Mouse (Mus musculus) CH12.LX (cell line): ENCODE results near the gene Spn. TPM values are rescaled to one million over a fixed set of nuclear protein-coding genes. Genes with fewer than 3 reads are reported as not detected.

Experiments
- DNase-seq: peaks from one replicate; pipeline ENCODE4 v3.0.0-alpha.2; 2013; ENCODE audit errors: extremely low read depth
- H3K27ac ChIP-seq: 2 replicates; pipeline ENCODE4 v1.5.1; 2012; ENCODE audit warnings: low read depth, mild to moderate bottlenecking, control low read depth, moderate library complexity; ENCODE audit not compliant: insufficient read depth
- H3K27me3 ChIP-seq: replicated peaks from 2 replicates; pipeline ENCODE3; 2012; ENCODE audit warnings: inconsistent platforms
- H3K36me3 ChIP-seq, 2 experiments: replicated peaks in 1 of 2; 2 replicates each; pipeline versions ENCODE3 to v1.6.1; 2012; ENCODE audit warnings: inconsistent platforms in 1 of 2, low read length in 1 of 2, mild to moderate bottlenecking in 1 of 2, mixed read lengths in 1 of 2, moderate library complexity in 1 of 2; ENCODE audit not compliant: control insufficient read depth in 1 of 2, insufficient read depth in 1 of 2
- H3K4me1 ChIP-seq, 2 experiments: 2 replicates each; pipeline ENCODE4 v1.6.1; 2012; ENCODE audit warnings: inconsistent platforms in 1 of 2, moderate library complexity in 1 of 2; ENCODE audit not compliant: insufficient read depth in 2 of 2, control insufficient read depth in 1 of 2
- H3K4me2 ChIP-seq: 2 replicates; pipeline ENCODE4 v1.6.1; 2012; ENCODE audit warnings: low read depth, mild to moderate bottlenecking, control low read depth; ENCODE audit not compliant: poor library complexity, insufficient read depth, severe bottlenecking
- H3K4me3 ChIP-seq, 3 experiments: fragments of 150-350 bp in 1 of 3; sonication (generic) in 1 of 3; replicated peaks in 1 of 3; 2 replicates each; pipeline versions ENCODE3 to v1.5.1; 2011 to 2012; ENCODE audit warnings: low read depth in 2 of 3, low read length in 2 of 3, mild to moderate bottlenecking in 2 of 3, moderate library complexity in 2 of 3, control low read depth in 1 of 3, improper control_type of control experiment in 1 of 3, inconsistent platforms in 1 of 3, mixed read lengths in 1 of 3; ENCODE audit not compliant: poor library complexity in 1 of 3
- H3K79me2 ChIP-seq: replicated peaks from 2 replicates; pipeline ENCODE4 v1.6.1; 2012; ENCODE audit warnings: mild to moderate bottlenecking, moderate library complexity; ENCODE audit not compliant: control insufficient read depth, poor library complexity, insufficient read depth, severe bottlenecking; ENCODE audit errors: extremely low read depth
- H3K9ac ChIP-seq: 2 replicates; pipeline ENCODE4 v1.6.1; 2012; ENCODE audit warnings: low read depth, mild to moderate bottlenecking, control low read depth, moderate library complexity; ENCODE audit not compliant: insufficient read depth
- H3K9me3 ChIP-seq: replicated peaks from 2 replicates; pipeline ENCODE3; 2012; ENCODE audit warnings: low read length, inconsistent platforms, mixed read lengths
- BHLHE40 ChIP-seq: IDR thresholded peaks from 2 replicates; pipeline ENCODE4 v1.6.1; 2011; ENCODE audit warnings: mild to moderate bottlenecking, low read depth, low read length, improper control_type of control experiment
- CHD2 ChIP-seq: IDR thresholded peaks from 2 replicates; pipeline ENCODE4 v1.6.1; 2011; ENCODE audit warnings: low read length, improper control_type of control experiment
- CTCF ChIP-seq, 2 experiments: IDR thresholded peaks in 1 of 2; conservative IDR thresholded peaks in 1 of 2; 2 replicates each; pipeline ENCODE4 v1.5.1; 2011 to 2012; ENCODE audit warnings: low read depth in 2 of 2, low read length in 2 of 2, improper control_type of control experiment in 1 of 2, inconsistent platforms in 1 of 2, mild to moderate bottlenecking in 1 of 2, moderate library complexity in 1 of 2
- ELF1 ChIP-seq: IDR thresholded peaks from 2 replicates; pipeline ENCODE4 v1.6.1; 2014; ENCODE audit warnings: low read depth, mild to moderate bottlenecking, inconsistent platforms, low read length, improper control_type of control experiment
- EP300 ChIP-seq: IDR thresholded peaks from 2 replicates; pipeline ENCODE4 v1.6.1; 2011; ENCODE audit warnings: low read length, improper control_type of control experiment
- ETS1 ChIP-seq: conservative IDR thresholded peaks from 2 replicates; pipeline ENCODE4 v1.6.1; 2012; ENCODE audit warnings: low read depth, mild to moderate bottlenecking, inconsistent platforms, low read length, improper control_type of control experiment, moderate library complexity
- GABPA ChIP-seq: IDR thresholded peaks from 2 replicates; pipeline ENCODE4 v1.6.1; 2012; ENCODE audit warnings: low read depth, low read length, improper control_type of control experiment, inconsistent platforms; ENCODE audit not compliant: insufficient replicate concordance
- HCFC1 ChIP-seq: IDR thresholded peaks from 2 replicates; pipeline ENCODE4 v1.6.1; 2012; ENCODE audit warnings: low read depth, mild to moderate bottlenecking, inconsistent platforms, low read length, improper control_type of control experiment
- IRF4 ChIP-seq: IDR thresholded peaks from 2 replicates; pipeline ENCODE4 v1.6.1; 2014; ENCODE audit warnings: low read depth, mild to moderate bottlenecking, inconsistent platforms, low read length, improper control_type of control experiment
- JUN ChIP-seq: IDR thresholded peaks from 2 replicates; pipeline ENCODE4 v1.6.1; 2011; ENCODE audit warnings: low read depth, mild to moderate bottlenecking, low read length, improper control_type of control experiment, moderate library complexity; ENCODE audit not compliant: insufficient read depth
- KAT2A ChIP-seq: IDR thresholded peaks from 2 replicates; pipeline ENCODE4 v1.6.1; 2012; ENCODE audit warnings: low read length, improper control_type of control experiment, inconsistent platforms; ENCODE audit not compliant: insufficient replicate concordance
- MAFK ChIP-seq: IDR thresholded peaks from 2 replicates; pipeline ENCODE4 v1.6.1; 2011; ENCODE audit warnings: low read length, improper control_type of control experiment; ENCODE audit not compliant: insufficient replicate concordance
- MAZ ChIP-seq: IDR thresholded peaks from 2 replicates; pipeline ENCODE4 v1.6.1; 2012; ENCODE audit warnings: low read depth, mild to moderate bottlenecking, inconsistent platforms, low read length, improper control_type of control experiment, moderate library complexity
- MEF2A ChIP-seq: IDR thresholded peaks from 2 replicates; pipeline ENCODE4 v1.6.1; 2014; ENCODE audit warnings: low read depth, mild to moderate bottlenecking, inconsistent platforms, low read length, improper control_type of control experiment, borderline replicate concordance
- MXI1 ChIP-seq: IDR thresholded peaks from 2 replicates; pipeline ENCODE4 v1.6.1; 2011; ENCODE audit warnings: mild to moderate bottlenecking, low read depth, low read length, improper control_type of control experiment
- MYC ChIP-seq: IDR thresholded peaks from 2 replicates; pipeline ENCODE4 v1.6.1; 2011; ENCODE audit warnings: low read depth, mild to moderate bottlenecking, improper control_type of control experiment, low read length
- NELFE ChIP-seq: IDR thresholded peaks from 2 replicates; pipeline ENCODE4 v1.6.1; 2011; ENCODE audit warnings: low read depth, low read length, improper control_type of control experiment
- NRF1 ChIP-seq: IDR thresholded peaks from 2 replicates; pipeline ENCODE4 v1.6.1; 2014; ENCODE audit warnings: low read depth, mild to moderate bottlenecking, inconsistent platforms, low read length, improper control_type of control experiment, moderate library complexity
- RAD21 ChIP-seq: IDR thresholded peaks from 2 replicates; pipeline ENCODE4 v1.6.1; 2011; ENCODE audit warnings: low read depth, mild to moderate bottlenecking, low read length, improper control_type of control experiment, moderate library complexity
- SIN3A ChIP-seq: IDR thresholded peaks from 2 replicates; pipeline ENCODE4 v1.6.1; 2012; ENCODE audit warnings: low read length, improper control_type of control experiment, inconsistent platforms
- SMC3 ChIP-seq: IDR thresholded peaks from 2 replicates; pipeline ENCODE4 v1.6.1; 2011; ENCODE audit warnings: low read depth, low read length, improper control_type of control experiment
- TCF12 ChIP-seq: IDR thresholded peaks from 2 replicates; pipeline ENCODE4 v1.6.1; 2014; ENCODE audit warnings: low read depth, mild to moderate bottlenecking, inconsistent platforms, low read length, improper control_type of control experiment
- USF1 ChIP-seq: IDR thresholded peaks from 2 replicates; pipeline ENCODE4 v1.6.1; 2014; ENCODE audit warnings: low read depth, mild to moderate bottlenecking, inconsistent platforms, low read length, improper control_type of control experiment
- USF2 ChIP-seq: conservative IDR thresholded peaks from 2 replicates; pipeline ENCODE4 v1.6.1; 2011; ENCODE audit warnings: low read depth, low read length, improper control_type of control experiment
- ZC3H11A ChIP-seq: IDR thresholded peaks from 2 replicates; pipeline ENCODE4 v1.6.1; 2012; ENCODE audit warnings: low read depth, mild to moderate bottlenecking, inconsistent platforms, low read length, improper control_type of control experiment
- ZMIZ1 ChIP-seq: IDR thresholded peaks from 2 replicates; pipeline ENCODE4 v1.6.1; 2012; ENCODE audit warnings: low read depth, mild to moderate bottlenecking, inconsistent platforms, low read length, improper control_type of control experiment
- dilution Hi-C: fragments of 300-500 bp; cut with MboI; formaldehyde crosslinking; loops from 2 replicates; pipeline ENCODE4 v1.14.3; 2020; ENCODE audit warnings: low sequenced_read_pairs; ENCODE audit not compliant: extremely low pct_unique_long_range_greater_than_20kb, extremely low pct_ligation_motif_present
- in situ Hi-C: fragments of 300-500 bp; cut with MboI; formaldehyde crosslinking; loops from 3 replicates; pipeline ENCODE4 v1.14.3; 2019; ENCODE audit warnings: low sequenced_read_pairs, low pct_ligation_motif_present, low pct_unique_long_range_greater_than_20kb, mixed read lengths
- polyA plus RNA-seq: library from polyadenylated mRNA; unstranded; fragments of >175 nt; gene quantifications from 2 replicates; pipeline ENCODE4 v1.2.1, GENCODE M21; 2012; ENCODE audit warnings: low read depth; ENCODE audit not compliant: insufficient read length
- total RNA-seq, 2 experiments: library from RNA; depleted of rRNA; stranded (reverse); fragments of 300-350 nt in 1 of 2; fragments of >200 nt in 1 of 2; gene quantifications; 2 replicates each; pipeline ENCODE4 v1.2.3; 2012 to 2014

The Spn gene
- total and polyA plus RNA-seq, 3 experiments, result 2.4 to 16.3 (median 3.3) TPM

- Histone ChIP-seq H3K36me3 (no peaks in the 10 kb centered on the region), H3K9me3 (no peaks in the 10 kb centered on the region), H3K4me3 (no peak overlapping the region), H3K4me1 (peaks cover 15 to 29% of the 10 kb centered on the region in 2 experiments), H3K9ac (no peak overlapping the region), H3K4me2 (no peak overlapping the region), H3K79me2 (no peaks in the 10 kb centered on the region), H3K27me3 (peaks cover 13% of the 10 kb centered on the region), H3K27ac (no peak overlapping the region)
- DNase-seq, result no peak
- in situ Hi-C loops, result loop anchor here (10.0 kb wide), 1 partner anchor 569 kb away; no protein-coding TSS in a partner anchor
- TF ChIP-seq ELF1 (no peak), USF1 (no peak), HCFC1 (no peak), MXI1 (no peak), USF2 (no peak), ZMIZ1 (no peak), MAFK (no peak), TCF12 (no peak), IRF4 (no peak), KAT2A (no peak)
- dilution Hi-C loops, result no loop called here
Measured at GRCm38 (mm10) chr7:127105551-127105950, 32.1 kb downstream of the Spn start.

GRCm38 (mm10) chr7:127104560-127105332, 32.9 kb downstream of the Spn start:
- Histone ChIP-seq H3K4me3 (no peak overlapping the region), H3K9ac (no peak overlapping the region), H3K9me3 (no peaks in the 10 kb centered on the region), H3K36me3 (no peaks in the 10 kb centered on the region), H3K27ac (no peak overlapping the region), H3K27me3 (peaks cover 13% of the 10 kb centered on the region)
- DNase-seq, result peak; percentile 88
- TF ChIP-seq NELFE (no peak), USF1 (no peak), NRF1 (peak; percentile 14; the same call in 1 of the 2 replicates), EP300 (no peak; the same call in 1 of the 2 replicates), SIN3A (peak; percentile 93), ZC3H11A (peak; percentile 76), KAT2A (0 out of 2 replicates have a peak, but pooled peaks have one; percentile 27), ETS1 (peak; percentile 66), CTCF (conservative IDR thresholded peaks at IDR 0.05 in 1 of 2, IDR thresholded peaks at IDR 0.05 in 1 of 2; ENCODE audit: low read depth in 2 of 2, low read length in 2 of 2) (peak; percentile 72 to 98), SMC3 (peak; percentile 98), MEF2A (peak; percentile 58; the same call in 1 of the 2 replicates), MAFK (no peak), CHD2 (no peak), TCF12 (peak; percentile 92), ELF1 (peak; percentile 80), IRF4 (peak; percentile 61; the same call in 1 of the 2 replicates), GABPA (no peak), HCFC1 (no peak), MYC (peak; percentile 57; the same call in 1 of the 2 replicates), RAD21 (peak; percentile 100), ZMIZ1 (no peak), BHLHE40 (peak; percentile 48; the same call in 1 of the 2 replicates), MXI1 (no peak), MAZ (no peak), JUN (no peak)
- TF ChIP-seq, all 38 proteins: peak for 14
- dilution Hi-C loops, result no loop called here
- in situ Hi-C loops, result loop anchor here (5.0 to 10.0 kb wide), 2 partner anchors 570 to 658 kb away; no protein-coding TSS in a partner anchor
- peaks cover 15 to 24% of the 10 kb centered on the region in 2 experiments for H3K4me1 ChIP-seq
- no peaks in the 10 kb centered on the region for H3K79me2 ChIP-seq
- peak overlapping the region; percentile 68 for H3K4me2 ChIP-seq
